Mouse (Mus musculus): Measurements from ENCODE around the gene Fbxl3. TPM values are rescaled to one million over a fixed set of nuclear protein-coding genes. Genes with fewer than 3 reads are reported as not detected.

The Fbxl3 gene
- 11.3 TPM for polyA plus RNA-seq (2015; fragmentation: Illumina TruSeq; extraction: RNeasy Lipid Tissue Mini Kit (QIAGEN cat#74804); ENCODE audit: insufficient read depth, low read depth, low replicate concordance)

GRCm38 (mm10) chr14:103099238-103099933 is at the start of gene Fbxl3:
Gene Fbxl3, minus strand, starts transcription at chr14:103099566.

GRCm38 (mm10) chr14:103069864-103070611 is 29.3 kb downstream of the Fbxl3 start, which contains the start of gene Cln5:
Gene Cln5, plus strand, starts transcription at chr14:103070216.

GRCm38 (mm10) chr14:103046677-103047076 is 52.7 kb downstream of the Fbxl3 start, which contains the start of gene Acod1:
Gene Acod1, plus strand, starts transcription at chr14:103046977.

Other genes starting within 250 kb of the Fbxl3 start
- gene Kctd12, start 116.9 kb downstream of the Fbxl3 start, polyA plus RNA-seq (2015; fragmentation: Illumina TruSeq; extraction: RNeasy Lipid Tissue Mini Kit (QIAGEN cat#74804); ENCODE audit: insufficient read depth, low read depth, low replicate concordance), result 8.9 TPM
- not detected for gene Acod1, start 52.6 kb downstream of the Fbxl3 start, polyA plus RNA-seq (2015; fragmentation: Illumina TruSeq; extraction: RNeasy Lipid Tissue Mini Kit (QIAGEN cat#74804); ENCODE audit: insufficient read depth, low read depth, low replicate concordance)
- 7.8 TPM for gene Cln5, start 29.4 kb downstream of the Fbxl3 start, polyA plus RNA-seq (2015; fragmentation: Illumina TruSeq; extraction: RNeasy Lipid Tissue Mini Kit (QIAGEN cat#74804); ENCODE audit: insufficient read depth, low read depth, low replicate concordance)
- 14.0 TPM for gene Mycbp2, start 247.2 kb upstream of the Fbxl3 start, polyA plus RNA-seq (2015; fragmentation: Illumina TruSeq; extraction: RNeasy Lipid Tissue Mini Kit (QIAGEN cat#74804); ENCODE audit: insufficient read depth, low read depth, low replicate concordance)

All from pancreas, adult 10 weeks (tissue).